Mouse (Mus musculus): ENCODE data around the gene Srgap3. TPM values are rescaled to one million over a fixed set of nuclear protein-coding genes. Genes with fewer than 3 reads are reported as not detected.

Gene Srgap3
- total and polyA plus RNA-seq, 2 experiments from 2014 or later, result 0.33 TPM; not detected in 1

GRCm38 (mm10) chr6:112949220-112949619, 2.2 kb upstream of the Srgap3 start:
- WGBS, result 75% methylated on average over 2 of the region's 2 CpGs
- TF ChIP-seq EP300 (IDR thresholded peaks at IDR 0.05; ENCODE audit: low read depth) (no peak), CTCF (IDR thresholded peaks at IDR 0.05; ENCODE audit: low read depth) (no peak)
- Histone ChIP-seq H3K27ac (ENCODE audit: low read depth) (no peak overlapping the region), H3K36me3 (replicated peaks; ENCODE audit: control insufficient read depth, insufficient read depth, low read length) (no peaks in the 10 kb centered on the region), H3K4me2 (ENCODE audit: low read depth, low read length) (no peak overlapping the region), H3K4me1 (ENCODE audit: control insufficient read depth, insufficient read depth) (no peaks in the 10 kb centered on the region; the same call in 1 of the 2 replicates), H3K9ac (replicated peaks; ENCODE audit: low read depth, low read length) (no peak overlapping the region), H3K27me3 (ENCODE audit: control insufficient read depth, insufficient read depth, low read length) (no peaks in the 10 kb centered on the region), H3K4me3 (ENCODE audit: low read depth, low read length) (no peak overlapping the region), H3K9me3 (replicated peaks; ENCODE audit: control insufficient read depth, low read length) (no peaks in the 10 kb centered on the region)
- ATAC-seq (ENCODE audit: insufficient read depth, low read depth) (no peak), DNase-seq (ENCODE audit: low spot score) (no peak)

GRCm38 (mm10) chr6:112948416-112948815, 1.4 kb upstream of the Srgap3 start:
- Histone ChIP-seq H3K27ac (ENCODE audit: low read depth) (no peak overlapping the region), H3K27me3 (ENCODE audit: control insufficient read depth, insufficient read depth, low read length) (no peaks in the 10 kb centered on the region), H3K9ac (replicated peaks; ENCODE audit: low read depth, low read length) (no peak overlapping the region), H3K9me3 (replicated peaks; ENCODE audit: control insufficient read depth, low read length) (no peaks in the 10 kb centered on the region), H3K4me1 (ENCODE audit: control insufficient read depth, insufficient read depth) (no peaks in the 10 kb centered on the region; the same call in 1 of the 2 replicates), H3K4me3 (ENCODE audit: low read depth, low read length) (no peak overlapping the region), H3K4me2 (ENCODE audit: low read depth, low read length) (no peak overlapping the region), H3K36me3 (replicated peaks; ENCODE audit: control insufficient read depth, insufficient read depth, low read length) (no peaks in the 10 kb centered on the region)
- 75% methylated on average over 2 of the region's 2 CpGs for WGBS
- TF ChIP-seq CTCF (IDR thresholded peaks at IDR 0.05; ENCODE audit: low read depth) (no peak), EP300 (IDR thresholded peaks at IDR 0.05; ENCODE audit: low read depth) (no peak)
- no peak for ATAC-seq (ENCODE audit: insufficient read depth, low read depth)
- no peak for DNase-seq (ENCODE audit: low spot score)

GRCm38 (mm10) chr6:112946021-112946811, 850 bp downstream of the Srgap3 start:
- Histone ChIP-seq H3K4me1 (ENCODE audit: control insufficient read depth, insufficient read depth) (no peaks in the 10 kb centered on the region; the same call in 1 of the 2 replicates), H3K9ac (replicated peaks; ENCODE audit: low read depth, low read length) (peak overlapping the region; percentile 41; the same call in 1 of the 2 replicates), H3K4me3 (ENCODE audit: low read depth, low read length) (peak overlapping the region; percentile 49), H3K27ac (ENCODE audit: low read depth) (no peak overlapping the region), H3K27me3 (ENCODE audit: control insufficient read depth, insufficient read depth, low read length) (no peaks in the 10 kb centered on the region), H3K36me3 (replicated peaks; ENCODE audit: control insufficient read depth, insufficient read depth, low read length) (no peaks in the 10 kb centered on the region), H3K9me3 (replicated peaks; ENCODE audit: control insufficient read depth, low read length) (no peaks in the 10 kb centered on the region), H3K4me2 (ENCODE audit: low read depth, low read length) (peak overlapping the region; percentile 73)
- no peak for DNase-seq (ENCODE audit: low spot score)
- 24% methylated on average over 12 of the region's 12 CpGs for WGBS
- TF ChIP-seq CTCF (IDR thresholded peaks at IDR 0.05; ENCODE audit: low read depth) (no peak), EP300 (IDR thresholded peaks at IDR 0.05; ENCODE audit: low read depth) (no peak)
- no peak; the same call in 1 of the 2 replicates for ATAC-seq (ENCODE audit: insufficient read depth, low read depth)

- DNase-seq (ENCODE audit: low spot score), result no peak
- Histone ChIP-seq H3K27ac (ENCODE audit: low read depth) (no peak overlapping the region), H3K4me3 (ENCODE audit: low read depth, low read length) (peak overlapping the region; percentile 18; the same call in 1 of the 2 replicates), H3K9me3 (replicated peaks; ENCODE audit: control insufficient read depth, low read length) (no peaks in the 10 kb centered on the region), H3K27me3 (ENCODE audit: control insufficient read depth, insufficient read depth, low read length) (no peaks in the 10 kb centered on the region), H3K4me1 (ENCODE audit: control insufficient read depth, insufficient read depth) (no peaks in the 10 kb centered on the region; the same call in 1 of the 2 replicates), H3K36me3 (replicated peaks; ENCODE audit: control insufficient read depth, insufficient read depth, low read length) (no peaks in the 10 kb centered on the region), H3K4me2 (ENCODE audit: low read depth, low read length) (peak overlapping the region; percentile 73), H3K9ac (replicated peaks; ENCODE audit: low read depth, low read length) (peak overlapping the region; percentile 6; the same call in 1 of the 2 replicates)
- ATAC-seq (ENCODE audit: insufficient read depth, low read depth), result no peak
- TF ChIP-seq EP300 (IDR thresholded peaks at IDR 0.05; ENCODE audit: low read depth) (no peak), CTCF (IDR thresholded peaks at IDR 0.05; ENCODE audit: low read depth) (no peak)
- whole genome bisulfite sequencing, result 55% methylated on average over 13 of the region's 14 CpGs
These were observed 1.8 kb downstream of the Srgap3 start for GRCm38 (mm10) chr6:112945181-112945751.

- ATAC-seq (ENCODE audit: insufficient read depth, low read depth), result no peak
These were observed 3.3 kb downstream of the Srgap3 start for GRCm38 (mm10) chr6:112943596-112944245.

More at GRCm38 (mm10) chr6:112943596-112944245, 3.3 kb downstream of the Srgap3 start:
- no peak overlapping the region for H3K4me3 ChIP-seq (ENCODE audit: low read depth, low read length)
- no peak overlapping the region for H3K9ac ChIP-seq (replicated peaks; ENCODE audit: low read depth, low read length)
- H3K4me2 ChIP-seq (ENCODE audit: low read depth, low read length), result no peak overlapping the region
- WGBS, result 70% methylated on average over 9 of the region's 9 CpGs
- H3K9me3 ChIP-seq (replicated peaks; ENCODE audit: control insufficient read depth, low read length), result no peaks in the 10 kb centered on the region
- H3K27ac ChIP-seq (ENCODE audit: low read depth), result no peak overlapping the region
- no peaks in the 10 kb centered on the region for H3K36me3 ChIP-seq (replicated peaks; ENCODE audit: control insufficient read depth, insufficient read depth, low read length)
- DNase-seq (ENCODE audit: low spot score), result no peak
- H3K27me3 ChIP-seq (ENCODE audit: control insufficient read depth, insufficient read depth, low read length), result no peaks in the 10 kb centered on the region
- no peaks in the 10 kb centered on the region; the same call in 1 of the 2 replicates for H3K4me1 ChIP-seq (ENCODE audit: control insufficient read depth, insufficient read depth)
- TF ChIP-seq EP300 (IDR thresholded peaks at IDR 0.05; ENCODE audit: low read depth) (no peak), CTCF (IDR thresholded peaks at IDR 0.05; ENCODE audit: low read depth) (no peak)
